Mouse (Mus musculus): ENCODE data around the gene Trim6. TPM values are rescaled to one million over a fixed set of nuclear protein-coding genes. Genes with fewer than 3 reads are reported as not detected.

Trim6 gene
- under 1 TPM; 0.10 to 0.34 TPM for total RNA-seq (2021)
- 0.33 and 1.3 TPM in 2 replicates for polyA plus RNA-seq (2012; rRNA removed)
- long read RNA-seq, result 0 reads

DNA sequence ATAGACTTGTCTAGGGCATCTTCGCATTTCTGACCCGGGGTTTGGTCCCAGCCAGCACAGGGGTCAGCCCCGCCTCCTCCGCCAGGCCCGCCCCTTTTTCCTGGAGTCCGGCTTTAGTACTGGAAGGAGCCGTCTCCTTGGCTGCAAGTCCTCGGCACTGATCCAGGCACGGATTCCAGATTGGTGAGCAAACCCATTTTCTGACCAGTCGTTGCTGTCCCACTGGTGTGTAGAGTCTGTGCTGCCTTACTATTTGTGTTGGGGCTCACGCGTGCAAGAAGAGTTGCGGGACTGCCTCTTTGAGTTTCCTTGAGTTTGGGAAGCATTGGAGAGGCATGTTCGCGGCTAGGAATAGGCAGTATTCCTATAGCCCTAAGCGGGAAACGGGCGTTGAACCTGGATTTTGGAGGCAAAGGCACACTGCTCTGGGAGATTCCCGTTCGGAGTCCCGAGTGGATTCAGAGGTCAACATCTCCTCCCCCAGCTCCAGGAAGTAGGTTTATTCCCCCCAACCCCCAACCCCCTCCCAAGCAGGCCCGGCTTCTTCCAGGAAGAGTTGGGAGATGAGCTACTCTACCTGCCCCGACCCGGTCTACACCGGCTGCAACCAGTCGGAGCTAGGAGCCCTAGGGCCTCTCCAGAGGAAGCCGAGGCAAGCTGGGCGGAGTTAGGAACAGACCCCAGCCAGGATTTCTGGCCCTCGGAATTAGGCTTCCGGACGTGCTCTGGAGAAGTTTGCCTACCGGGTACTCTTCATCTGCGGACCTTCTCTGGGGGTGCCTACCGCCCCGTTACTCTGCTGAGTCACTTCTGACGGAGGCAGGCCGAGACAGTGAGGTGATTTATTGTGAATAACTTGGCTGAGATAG lies at the start of gene Trim6:
TSS of gene Trim6 (plus strand) at position 93 of the 869 bp plus-strand sequence.
- no peaks in the 10 kb centered on the region; the same call in 1 of the 2 replicates for H3K4me1 ChIP-seq (ENCODE audit: control insufficient read depth, insufficient read depth, low read length)
- H3K79me2 ChIP-seq (replicated peaks; ENCODE audit: control insufficient read depth, insufficient read depth, low read length), result no peaks in the 10 kb centered on the region
- WGBS, result 6% methylated on average over 37 of the region's 37 CpGs
- H3K4me3 ChIP-seq, result peak within 1 kb of the TSS; percentile 54
- no peaks in the 10 kb centered on the region for H3K27me3 ChIP-seq (ENCODE audit: control insufficient read depth, insufficient read depth, low read length)
- H3K36me3 ChIP-seq (ENCODE audit: control insufficient read depth, insufficient read depth, low read length), result no peaks in the 10 kb centered on the region
- peak within 1 kb of the TSS; percentile 68 for H3K27ac ChIP-seq
- TF ChIP-seq EP300 (IDR thresholded peaks at IDR 0.05; ENCODE audit: insufficient read depth, low read depth, low read length), result no peak
- peak; percentile 57; the same call in 1 of the 2 replicates for TF ChIP-seq POLR2A (IDR thresholded peaks at IDR 0.05; ENCODE audit: insufficient read depth, low read depth, low read length)
- peak; percentile 86 to 88 for DNase-seq
- intact Hi-C loops (cut with DNase I), result loop anchor here (1.0 kb wide), 1 partner anchor 24 kb away; no protein-coding TSS in a partner anchor
- H3K9ac ChIP-seq (ENCODE audit: low read depth, low read length), result peak within 1 kb of the TSS; percentile 27

DNA sequence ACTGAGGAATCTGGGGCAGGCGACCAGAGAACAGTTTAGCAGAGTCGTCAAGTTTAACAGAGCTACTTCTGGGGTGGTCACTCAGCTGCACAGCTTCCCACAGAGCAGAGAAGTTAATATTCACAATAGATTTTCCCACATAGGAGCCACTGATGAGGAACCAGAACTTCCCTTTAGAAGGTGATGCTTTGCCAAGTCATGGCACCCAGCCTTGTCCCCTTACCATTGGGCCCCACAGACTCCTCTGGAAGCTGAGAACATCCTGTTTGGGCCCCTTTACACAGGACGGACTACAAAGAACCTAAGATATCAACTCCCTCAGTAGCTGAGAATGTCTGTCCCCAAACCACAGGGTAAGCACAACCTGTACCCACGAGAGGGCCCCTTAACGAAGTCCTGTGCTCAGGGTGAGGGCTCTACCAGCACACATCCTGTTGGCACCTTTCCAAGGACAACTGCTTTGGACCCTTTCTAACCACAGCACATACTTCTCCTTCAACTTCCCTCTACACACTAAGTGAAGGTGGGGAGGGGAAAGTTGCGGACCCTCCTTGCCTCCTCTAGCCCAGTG lies 48.9 kb upstream of the Trim6 start:
- no peaks in the 10 kb centered on the region for H3K36me3 ChIP-seq (ENCODE audit: control insufficient read depth, insufficient read depth, low read length)
- no peak overlapping the region for H3K4me3 ChIP-seq
- H3K9ac ChIP-seq (ENCODE audit: low read depth, low read length), result no peak overlapping the region
- no peaks in the 10 kb centered on the region for H3K27me3 ChIP-seq (ENCODE audit: control insufficient read depth, insufficient read depth, low read length)
- no peak for DNase-seq
- H3K4me1 ChIP-seq (ENCODE audit: control insufficient read depth, insufficient read depth, low read length), result no peaks in the 10 kb centered on the region
- no peak for TF ChIP-seq EP300 (IDR thresholded peaks at IDR 0.05; ENCODE audit: insufficient read depth, low read depth, low read length)
- WGBS, result 44% methylated on average over 6 of the region's 6 CpGs
- no peaks in the 10 kb centered on the region for H3K79me2 ChIP-seq (replicated peaks; ENCODE audit: control insufficient read depth, insufficient read depth, low read length)
- intact Hi-C loops (cut with DNase I), result no loop called here
- no peak overlapping the region for H3K27ac ChIP-seq

DNA sequence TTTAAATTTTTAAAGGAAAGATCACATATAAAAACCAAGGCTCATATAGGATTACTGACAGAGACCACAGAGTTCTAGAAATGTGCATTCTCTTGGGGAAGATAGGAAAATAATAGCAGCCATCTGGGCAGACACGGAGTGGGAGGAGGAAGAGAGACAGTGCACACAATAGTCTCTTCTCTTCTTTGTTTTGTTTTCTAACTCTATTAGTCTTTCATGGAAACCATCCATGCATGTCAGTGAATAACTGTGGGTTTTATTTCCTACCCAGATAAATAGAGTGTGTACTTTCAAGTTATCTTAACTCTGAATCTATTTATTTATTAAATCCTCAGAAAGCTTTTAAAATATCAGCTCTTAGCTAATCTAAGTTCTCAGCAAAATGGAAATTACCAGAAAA lies 43.5 kb upstream of the Trim6 start:
- no peak overlapping the region for H3K27ac ChIP-seq
- no peak overlapping the region for H3K9ac ChIP-seq (ENCODE audit: low read depth, low read length)
- no peak for DNase-seq
- 48% methylated on average over 1 of the region's 1 CpGs for WGBS
- no peaks in the 10 kb centered on the region for H3K36me3 ChIP-seq (ENCODE audit: control insufficient read depth, insufficient read depth, low read length)
- H3K79me2 ChIP-seq (replicated peaks; ENCODE audit: control insufficient read depth, insufficient read depth, low read length), result no peaks in the 10 kb centered on the region
- H3K27me3 ChIP-seq (ENCODE audit: control insufficient read depth, insufficient read depth, low read length), result no peaks in the 10 kb centered on the region
- no peak overlapping the region for H3K4me3 ChIP-seq
- H3K4me1 ChIP-seq (ENCODE audit: control insufficient read depth, insufficient read depth, low read length), result no peaks in the 10 kb centered on the region
- intact Hi-C loops (cut with DNase I), result no loop called here
- TF ChIP-seq POLR2A (IDR thresholded peaks at IDR 0.05; ENCODE audit: insufficient read depth, low read depth, low read length) (no peak), EP300 (IDR thresholded peaks at IDR 0.05; ENCODE audit: insufficient read depth, low read depth, low read length) (no peak), CTCF (IDR thresholded peaks at IDR 0.05) (no peak)

DNA sequence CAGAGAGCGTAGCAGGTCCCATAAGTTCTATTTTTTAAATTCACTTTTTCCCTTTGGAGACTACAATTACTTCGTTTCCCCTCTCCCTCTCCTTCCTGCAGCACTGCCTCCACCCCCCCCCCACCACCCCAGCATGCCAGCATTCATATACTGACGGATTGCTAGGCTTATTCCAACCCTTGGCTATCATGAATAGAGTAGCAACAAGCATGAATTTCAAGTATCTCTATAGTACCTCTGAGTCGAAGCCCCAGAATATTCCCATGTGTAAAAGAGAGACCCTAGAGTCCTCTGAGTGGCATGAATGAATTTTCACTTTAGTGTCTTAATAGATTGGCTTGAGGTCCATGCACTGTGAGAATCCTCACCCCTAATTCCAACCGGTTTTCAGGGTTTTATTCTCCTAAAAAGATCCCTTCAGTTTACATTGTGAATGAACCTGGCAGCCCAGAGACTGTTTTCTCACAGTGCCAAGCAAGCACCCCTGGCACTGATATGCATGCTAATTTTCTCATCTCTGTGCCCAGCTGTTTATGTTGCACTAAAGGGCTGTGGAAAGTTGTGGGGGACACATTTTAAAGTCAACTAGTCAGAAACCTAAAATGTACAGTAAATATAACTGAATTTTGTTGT lies 40.1 kb upstream of the Trim6 start:
- intact Hi-C loops (cut with DNase I), result no loop called here
- TF ChIP-seq EP300 (IDR thresholded peaks at IDR 0.05; ENCODE audit: insufficient read depth, low read depth, low read length) (no peak), CTCF (IDR thresholded peaks at IDR 0.05) (no peak), POLR2A (IDR thresholded peaks at IDR 0.05; ENCODE audit: insufficient read depth, low read depth, low read length) (no peak)
- no peaks in the 10 kb centered on the region for H3K4me1 ChIP-seq (ENCODE audit: control insufficient read depth, insufficient read depth, low read length)
- no peak overlapping the region for H3K9ac ChIP-seq (ENCODE audit: low read depth, low read length)
- WGBS, result 58% methylated on average over 5 of the region's 5 CpGs
- no peaks in the 10 kb centered on the region for H3K27me3 ChIP-seq (ENCODE audit: control insufficient read depth, insufficient read depth, low read length)
- no peaks in the 10 kb centered on the region for H3K79me2 ChIP-seq (replicated peaks; ENCODE audit: control insufficient read depth, insufficient read depth, low read length)
- DNase-seq, result no peak
- no peak overlapping the region for H3K27ac ChIP-seq
- H3K4me3 ChIP-seq, result no peak overlapping the region
- no peaks in the 10 kb centered on the region for H3K36me3 ChIP-seq (ENCODE audit: control insufficient read depth, insufficient read depth, low read length)

DNA sequence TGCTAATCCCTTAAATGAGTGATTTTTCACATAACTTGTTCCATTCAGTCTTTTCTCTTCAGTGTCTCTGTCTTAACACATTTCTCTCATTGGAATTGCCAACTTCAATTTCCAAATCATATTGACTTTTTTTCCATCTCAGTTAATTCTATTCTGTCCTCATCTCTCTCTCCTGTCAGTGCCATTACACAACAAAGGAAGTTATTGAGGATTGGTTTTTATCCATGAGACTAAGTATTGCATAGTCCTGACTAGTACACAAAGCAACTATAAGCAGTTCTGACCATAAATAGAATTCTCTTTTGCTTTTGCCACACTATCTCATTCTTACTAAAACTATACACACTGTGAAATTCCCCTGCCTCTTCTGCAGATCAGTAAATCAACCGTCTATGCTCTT lies 39.5 kb upstream of the Trim6 start:
- Histone ChIP-seq H3K79me2 (replicated peaks; ENCODE audit: control insufficient read depth, insufficient read depth, low read length) (no peaks in the 10 kb centered on the region), H3K9ac (ENCODE audit: low read depth, low read length) (no peak overlapping the region), H3K27me3 (ENCODE audit: control insufficient read depth, insufficient read depth, low read length) (no peaks in the 10 kb centered on the region), H3K4me3 (no peak overlapping the region), H3K36me3 (ENCODE audit: control insufficient read depth, insufficient read depth, low read length) (no peaks in the 10 kb centered on the region), H3K27ac (no peak overlapping the region), H3K4me1 (ENCODE audit: control insufficient read depth, insufficient read depth, low read length) (no peaks in the 10 kb centered on the region)
- intact Hi-C loops (cut with DNase I), result no loop called here
- DNase-seq, result no peak
- TF ChIP-seq EP300 (IDR thresholded peaks at IDR 0.05; ENCODE audit: insufficient read depth, low read depth, low read length) (no peak), POLR2A (IDR thresholded peaks at IDR 0.05; ENCODE audit: insufficient read depth, low read depth, low read length) (no peak), CTCF (IDR thresholded peaks at IDR 0.05) (no peak)
- WGBS, result 67% methylated on average over 1 of the region's 1 CpGs

DNA sequence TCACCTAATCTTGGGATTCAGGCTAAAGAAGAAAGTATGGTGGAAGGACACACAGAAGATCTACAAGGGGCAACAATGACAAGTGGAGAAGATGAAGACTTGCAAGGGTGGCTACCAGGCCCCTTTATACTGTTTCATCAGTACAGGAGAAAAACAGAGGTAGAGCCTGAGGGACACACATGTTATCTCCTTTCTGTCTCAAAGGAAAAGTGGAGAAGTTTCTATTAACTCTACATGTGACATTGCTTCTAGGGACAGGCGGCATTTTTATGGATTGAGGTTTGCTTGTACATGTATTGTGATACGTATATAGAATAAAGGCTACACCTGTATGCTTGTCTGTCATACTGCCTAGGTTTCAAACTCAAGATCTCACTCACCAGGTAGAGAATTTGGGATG lies 35.3 kb upstream of the Trim6 start, which contains the start of gene Olfr648:
TSS of gene Olfr648 (minus strand) at position 101 of the 400 bp plus-strand sequence.
- Histone ChIP-seq H3K9ac (ENCODE audit: low read depth, low read length) (no peak within 1 kb of the TSS), H3K4me3 (no peak within 1 kb of the TSS), H3K27me3 (ENCODE audit: control insufficient read depth, insufficient read depth, low read length) (no peaks in the 10 kb centered on the region), H3K4me1 (ENCODE audit: control insufficient read depth, insufficient read depth, low read length) (no peaks in the 10 kb centered on the region), H3K79me2 (replicated peaks; ENCODE audit: control insufficient read depth, insufficient read depth, low read length) (no peaks in the 10 kb centered on the region), H3K27ac (no peak within 1 kb of the TSS), H3K36me3 (ENCODE audit: control insufficient read depth, insufficient read depth, low read length) (no peaks in the 10 kb centered on the region)
- TF ChIP-seq POLR2A (IDR thresholded peaks at IDR 0.05; ENCODE audit: insufficient read depth, low read depth, low read length) (no peak), EP300 (IDR thresholded peaks at IDR 0.05; ENCODE audit: insufficient read depth, low read depth, low read length) (no peak), CTCF (IDR thresholded peaks at IDR 0.05) (no peak)
- DNase-seq, result no peak
- intact Hi-C loops (cut with DNase I), result no loop called here
- WGBS, result 84% methylated on average over 2 of the region's 2 CpGs

Data from heart, adult 2 months (tissue).